Mouse (Mus musculus) left cerebral cortex, postnatal 10 days (tissue): ENCODE results near the gene 1700037H04Rik. TPM values are rescaled to one million over a fixed set of nuclear protein-coding genes. Genes with fewer than 3 reads are reported as not detected.

Experiments
- DNase-seq, 2 experiments: peaks; one replicate each; pipeline ENCODE4 v3.0.0; 2021 to 2022; ENCODE audit warnings: low spot score in 2 of 2, mixed read lengths in 1 of 2; ENCODE audit errors: extremely low spot score in 1 of 2
- intact Hi-C: fragments of 180-260 bp; cut with DNase I; formaldehyde crosslinking; loops from one replicate; pipeline ENCODE4 v1.15.1; 2025
- total RNA-seq, 2 experiments: library from RNA; stranded (reverse); gene quantifications; 2 replicates each; pipeline ENCODE4 v1.2.3; 2021

Gene 1700037H04Rik
- total RNA-seq, 2 experiments from 2014 or later = 69.3 to 74.2 TPM

DNA sequence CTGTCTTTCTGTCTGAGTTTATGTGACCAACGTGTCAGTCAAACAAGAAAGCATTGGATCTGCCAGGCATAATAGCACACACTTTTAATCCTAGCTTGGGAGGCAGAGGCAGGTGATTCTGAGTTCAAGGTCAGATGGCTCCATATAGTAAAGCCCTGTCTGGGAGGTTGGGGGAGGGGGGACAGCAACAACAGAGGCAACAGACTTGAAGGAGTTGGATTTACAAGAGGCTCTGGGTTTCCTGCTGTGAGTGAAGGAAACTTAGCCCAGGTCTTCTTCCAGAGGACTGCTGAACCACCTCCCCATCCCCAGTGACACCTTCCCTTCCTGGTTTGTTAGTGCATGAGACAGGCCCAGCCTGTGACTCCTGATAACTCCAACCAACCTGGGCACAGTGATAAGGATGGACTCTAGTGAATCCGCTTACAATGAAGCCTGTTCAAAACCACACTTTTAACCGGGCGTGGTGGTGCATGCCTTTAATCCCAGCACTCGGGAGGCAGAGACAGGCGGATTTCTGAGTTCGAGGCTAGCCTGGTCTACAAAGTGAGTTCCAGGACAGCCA lies 7.6 kb downstream of the 1700037H04Rik start:
- intact Hi-C loops = no loop called here
- no peak for DNase-seq

DNA sequence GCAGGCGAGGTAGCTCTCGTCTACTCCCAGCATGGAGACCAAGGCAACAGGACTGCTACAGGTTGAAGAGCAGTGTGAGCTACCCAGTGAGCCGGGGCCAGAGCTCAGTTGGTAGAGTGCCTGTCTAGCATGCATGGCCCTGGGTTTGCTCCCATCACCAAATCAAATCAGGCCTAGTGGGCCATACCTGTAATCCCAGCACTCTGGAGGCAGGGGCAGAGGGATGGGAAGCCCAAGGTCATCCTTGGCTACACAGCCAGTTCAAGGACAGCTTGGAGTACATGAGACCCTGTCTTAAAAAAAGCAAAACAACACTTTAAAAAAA lies 10.7 kb downstream of the 1700037H04Rik start:
- no peak for DNase-seq
- intact Hi-C loops = no loop called here

DNA sequence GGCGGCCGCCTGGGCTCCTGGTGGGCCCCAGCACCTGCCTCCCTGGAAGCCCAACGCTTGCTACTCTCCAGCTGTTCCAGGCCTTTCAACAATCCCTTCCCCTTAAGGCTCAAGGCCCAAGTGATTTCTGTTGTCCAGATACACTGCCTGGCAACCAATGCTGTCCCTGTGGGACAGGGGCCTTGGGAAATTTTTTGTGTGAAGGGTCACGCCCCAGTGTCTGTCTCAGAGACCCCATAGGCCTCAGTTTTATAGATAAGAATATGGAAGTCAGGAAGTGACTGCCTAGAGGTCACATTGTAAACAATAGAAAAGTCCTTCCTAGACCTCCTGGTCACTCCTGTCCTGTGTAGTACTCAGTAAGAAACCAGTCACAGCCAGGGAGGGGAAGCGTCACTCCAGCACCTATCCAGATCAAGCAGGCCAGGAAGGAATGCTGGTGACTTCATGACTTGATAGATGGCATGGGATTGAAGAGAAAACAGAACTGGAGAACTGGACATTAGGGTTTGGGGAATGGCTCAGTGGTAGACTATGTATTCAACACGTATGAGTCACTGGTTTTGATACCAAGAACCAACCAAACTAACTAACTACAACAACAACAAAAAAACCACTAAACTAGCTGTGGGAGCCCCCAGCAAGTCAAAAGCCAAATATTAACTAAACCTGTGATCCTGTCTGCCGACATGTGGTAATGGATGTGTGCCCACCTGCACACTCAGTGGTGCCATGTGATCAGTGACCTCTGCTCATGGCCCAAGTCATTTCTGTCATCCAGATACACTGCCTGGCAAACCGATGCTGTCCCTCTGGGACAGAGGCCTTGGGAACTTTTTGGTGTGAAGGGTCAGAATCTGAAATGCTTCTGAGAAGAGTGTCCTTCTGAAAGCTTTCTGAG lies 11.3 kb downstream of the 1700037H04Rik start:
- DNase-seq = no peak
- intact Hi-C loops = no loop called here

DNA sequence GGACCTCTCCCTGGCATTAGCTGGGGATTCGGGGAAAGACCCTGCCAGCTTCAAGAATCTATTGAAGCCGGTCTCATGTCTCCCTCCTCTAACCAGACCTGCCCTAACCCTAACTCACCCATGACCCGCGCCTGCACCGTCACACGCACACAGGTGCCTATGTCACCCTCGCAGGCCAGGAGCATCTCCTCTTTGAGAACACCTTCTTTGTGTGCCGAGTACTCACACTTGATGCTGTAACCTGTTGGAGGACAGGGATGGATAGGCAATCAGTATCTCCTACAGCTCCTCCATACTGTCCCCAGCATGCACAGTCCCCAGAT lies 12.9 kb downstream of the 1700037H04Rik start:
- no peak for DNase-seq
- intact Hi-C loops = no loop called here

DNA sequence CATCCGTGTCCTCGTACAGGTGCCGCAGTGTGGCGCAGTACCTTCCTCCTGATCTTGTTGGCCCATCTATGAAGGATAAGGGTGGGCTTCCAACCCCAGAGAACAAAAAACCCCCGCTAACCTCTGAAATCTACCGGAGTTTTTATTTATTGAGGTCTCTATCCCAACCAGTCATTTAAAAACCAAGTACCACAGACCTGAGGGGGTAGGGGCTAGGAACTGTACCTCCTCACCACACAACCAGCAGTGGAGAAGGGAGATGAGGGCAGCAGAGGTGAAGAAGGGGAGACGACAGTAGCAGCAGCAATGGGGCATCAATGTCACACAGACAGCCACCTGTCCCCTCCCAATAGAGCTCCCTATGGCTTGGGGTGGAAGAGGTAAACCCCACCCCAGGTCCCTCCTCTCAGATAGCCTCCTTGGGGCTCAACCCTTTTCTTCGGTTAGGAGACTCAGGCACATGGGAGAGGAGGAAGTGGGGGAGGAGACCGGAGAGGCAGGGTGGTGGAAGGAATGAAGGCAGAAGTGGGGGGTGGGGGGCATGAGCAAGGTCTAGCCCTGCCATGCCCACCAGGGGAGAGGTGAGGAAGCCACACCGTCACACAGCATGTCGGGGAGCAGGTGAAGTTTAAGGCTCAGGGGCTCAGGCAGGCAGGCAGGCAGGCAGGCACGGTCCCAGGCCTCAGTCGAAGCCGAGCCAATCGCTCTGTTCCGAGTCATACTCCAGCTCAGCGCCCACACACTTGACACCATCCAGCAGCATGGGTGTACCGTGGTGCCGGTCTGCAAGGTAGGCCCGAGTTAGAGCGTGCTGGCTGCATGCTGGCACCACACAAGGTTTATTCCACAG lies 13.5 kb downstream of the 1700037H04Rik start:
- DNase-seq = no peak

DNA sequence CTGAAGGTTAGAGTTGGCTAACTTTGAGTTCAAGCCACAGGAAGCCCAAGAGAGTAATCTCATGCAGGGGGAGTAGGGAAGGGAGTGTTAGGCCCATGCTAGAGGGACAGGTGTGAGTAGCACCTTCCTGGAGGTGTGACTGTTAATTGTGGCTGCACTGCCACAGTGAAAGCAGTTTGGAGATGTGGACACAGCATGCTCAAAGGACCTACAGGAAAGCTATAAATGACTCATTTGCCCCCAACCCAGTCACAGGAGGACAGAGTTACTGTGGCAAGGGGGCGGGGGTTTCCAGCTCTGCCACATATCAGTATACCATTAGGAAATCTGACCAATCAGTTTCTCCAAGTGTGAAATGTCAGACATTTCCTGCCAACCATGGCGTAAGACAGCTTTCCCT lies 14.3 kb downstream of the 1700037H04Rik start:
- intact Hi-C loops = no loop called here
- no peak for DNase-seq

More for the DNA sequence above, 13.5 kb downstream of the 1700037H04Rik start:
- intact Hi-C loops = no loop called here

DNA sequence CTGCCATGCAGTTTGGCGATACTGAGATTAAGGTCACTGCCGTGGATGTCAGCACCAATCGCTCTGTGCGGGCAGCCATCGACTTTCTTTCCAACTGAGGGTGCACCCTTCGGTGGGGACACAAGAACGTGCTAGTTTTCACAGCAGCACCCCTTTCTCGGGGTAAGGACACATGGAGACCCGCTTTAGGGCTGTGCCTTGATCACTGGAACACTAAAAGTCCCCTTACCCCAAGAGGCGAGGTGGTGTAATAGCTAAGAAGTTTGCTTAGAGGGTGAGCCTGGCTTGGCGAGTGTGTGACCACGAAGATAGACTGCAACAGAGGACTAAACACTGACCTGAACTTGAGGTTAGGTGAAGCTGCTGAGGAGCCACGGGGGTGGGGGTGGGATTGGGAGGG lies 14.8 kb downstream of the 1700037H04Rik start:
- DNase-seq = no peak
- intact Hi-C loops = no loop called here

DNA sequence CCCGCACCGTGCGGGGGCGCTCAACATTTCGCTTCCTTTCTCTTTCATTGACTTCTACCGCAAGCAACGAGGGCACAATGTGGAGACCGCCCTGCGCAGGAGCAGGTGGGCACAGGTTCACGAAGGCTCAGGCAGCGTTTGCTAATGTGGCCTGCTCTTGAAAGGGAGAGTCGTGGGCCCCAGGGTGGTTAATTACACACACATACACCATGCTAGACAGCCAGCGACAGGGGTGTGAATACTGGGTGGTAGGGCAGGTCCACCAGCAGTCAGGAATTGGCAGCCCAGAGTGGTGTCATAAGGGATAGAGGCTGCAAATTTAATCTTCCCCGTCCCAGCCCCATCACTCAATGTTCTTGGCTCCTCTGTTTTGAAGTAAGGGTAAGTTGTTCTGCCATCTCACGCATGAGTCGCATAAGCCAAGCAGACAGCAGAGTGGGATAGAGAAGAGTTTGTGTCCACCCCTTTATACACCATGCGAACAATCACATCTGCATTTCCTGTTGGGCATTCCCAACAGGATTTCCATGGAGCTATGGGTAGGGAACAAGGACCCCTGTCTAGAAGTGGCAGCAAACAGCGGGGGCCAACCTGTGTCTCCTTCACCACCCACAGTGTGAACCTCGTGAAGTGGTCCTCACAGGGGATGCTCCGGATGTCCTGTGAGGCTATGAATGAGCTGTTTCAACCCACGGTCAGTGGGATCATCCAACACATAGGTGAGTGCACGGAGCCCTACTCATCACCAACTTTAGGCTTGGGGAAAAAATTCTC lies 16.7 kb downstream of the 1700037H04Rik start:
- intact Hi-C loops = loop anchor here (5.0 kb wide), 1 partner anchor 46 kb away; no protein-coding TSS in a partner anchor
- no peak for DNase-seq

DNA sequence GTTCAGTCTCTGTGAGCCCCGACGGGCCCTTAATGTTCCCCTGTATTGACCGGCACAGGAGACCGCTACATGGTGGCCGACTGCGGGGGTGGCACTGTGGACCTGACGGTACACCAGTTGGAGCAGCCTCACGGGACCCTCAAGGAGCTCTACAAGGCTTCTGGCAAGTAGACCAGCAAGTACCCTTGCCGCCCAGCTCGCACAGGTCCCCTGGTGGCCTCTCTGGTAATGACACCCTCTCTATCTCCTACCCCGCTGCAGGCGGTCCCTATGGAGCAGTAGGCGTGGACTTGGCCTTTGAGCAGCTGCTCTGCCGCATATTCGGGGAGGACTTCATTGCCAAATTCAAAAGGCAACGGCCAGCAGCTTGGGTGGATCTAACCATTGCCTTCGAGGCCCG lies 17.3 kb downstream of the 1700037H04Rik start:
- DNase-seq = peak; percentile 36 to 85
- intact Hi-C loops = loop anchor here (5.0 kb wide), 1 partner anchor 45 kb away; no protein-coding TSS in a partner anchor

DNA sequence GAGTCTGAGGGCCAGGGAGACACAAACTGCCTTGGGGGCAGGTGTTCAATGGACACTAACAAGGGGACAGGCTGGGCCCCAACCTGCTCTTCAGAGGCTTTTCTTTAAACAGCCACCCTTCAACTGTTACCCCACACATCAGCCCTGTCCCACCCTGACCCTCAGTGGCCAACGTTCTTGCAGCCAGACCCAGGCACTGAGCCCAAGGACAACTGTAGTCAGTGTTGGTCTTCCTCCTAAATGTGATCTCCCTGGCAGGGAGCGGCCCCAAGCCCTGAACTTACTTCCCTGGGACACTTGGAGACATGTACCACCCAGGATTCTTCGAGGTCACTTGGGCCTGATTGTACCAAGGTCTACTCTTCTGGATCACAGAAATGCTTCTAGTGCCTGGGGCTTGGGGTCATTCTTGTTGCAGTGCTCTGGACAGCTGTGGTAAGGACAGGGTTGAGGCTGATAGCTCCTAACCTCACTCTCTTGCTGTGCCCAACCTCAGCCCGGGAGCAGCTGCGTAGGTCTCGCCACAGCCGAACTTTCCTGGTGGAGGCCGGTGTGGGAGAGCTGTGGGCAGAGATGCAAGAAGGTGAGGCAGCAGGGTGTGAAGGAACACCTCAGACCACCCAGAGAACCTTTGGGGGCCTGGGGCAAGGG lies 18.4 kb downstream of the 1700037H04Rik start:
- intact Hi-C loops = loop anchor here (5.0 kb wide), 1 partner anchor 44 kb away; no protein-coding TSS in a partner anchor
- DNase-seq = no peak

DNA sequence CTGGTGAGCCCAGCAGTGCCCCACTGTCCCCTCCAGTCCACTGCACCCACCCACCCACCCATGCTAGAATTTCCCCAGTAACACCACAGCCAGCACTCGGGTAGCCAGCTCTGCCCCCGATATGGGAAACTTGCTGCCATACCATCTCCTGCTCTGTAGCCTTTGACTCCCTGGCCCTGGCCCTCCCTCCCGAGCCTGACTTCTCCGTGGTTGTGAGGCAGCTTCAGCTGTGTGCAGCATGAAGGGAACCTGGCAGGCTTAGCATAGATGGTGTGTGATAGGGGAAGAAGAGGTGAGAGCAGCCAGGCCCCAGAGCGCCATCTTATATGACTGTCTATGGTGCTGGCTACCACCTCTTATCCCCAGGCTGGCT lies 19.4 kb downstream of the 1700037H04Rik start:
- intact Hi-C loops = loop anchor here (5.0 kb wide), 1 partner anchor 43 kb away; no protein-coding TSS in a partner anchor
- no peak for DNase-seq

DNA sequence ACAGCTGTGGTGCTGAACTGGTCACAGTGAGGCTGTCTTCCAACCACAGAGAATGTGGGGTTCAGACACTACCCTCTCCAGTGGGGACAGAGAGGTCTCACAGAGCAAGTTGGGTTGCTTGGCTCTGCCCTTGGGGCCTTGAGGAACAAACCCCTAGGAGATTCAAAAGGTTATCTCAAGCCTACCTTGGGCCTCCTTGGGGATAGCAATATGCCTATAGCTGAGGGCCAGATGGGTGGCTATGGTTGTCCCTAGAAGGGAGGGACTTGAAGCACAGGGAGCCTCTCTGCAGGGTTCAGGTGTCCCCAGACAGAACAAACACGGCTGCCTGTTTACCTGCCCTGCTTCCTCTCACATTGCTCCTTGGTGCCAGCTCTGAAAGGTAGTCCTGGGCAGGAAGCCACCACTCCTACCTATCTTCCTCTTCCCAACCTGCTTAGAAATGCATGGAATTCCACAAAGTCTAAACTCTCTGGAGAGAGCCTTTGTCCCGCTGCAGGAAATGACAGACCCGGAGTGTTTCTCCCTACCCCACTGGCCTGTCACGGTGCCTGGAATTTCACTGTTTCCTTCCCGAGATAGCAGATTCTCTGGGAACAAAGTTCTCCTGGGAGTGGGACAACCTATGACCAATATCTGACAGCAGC lies 19.9 kb downstream of the 1700037H04Rik start:
- intact Hi-C loops = loop anchor here (5.0 kb wide), 1 partner anchor 43 kb away; no protein-coding TSS in a partner anchor
- peak in 1 of 2 experiments; percentile 49 for DNase-seq

DNA sequence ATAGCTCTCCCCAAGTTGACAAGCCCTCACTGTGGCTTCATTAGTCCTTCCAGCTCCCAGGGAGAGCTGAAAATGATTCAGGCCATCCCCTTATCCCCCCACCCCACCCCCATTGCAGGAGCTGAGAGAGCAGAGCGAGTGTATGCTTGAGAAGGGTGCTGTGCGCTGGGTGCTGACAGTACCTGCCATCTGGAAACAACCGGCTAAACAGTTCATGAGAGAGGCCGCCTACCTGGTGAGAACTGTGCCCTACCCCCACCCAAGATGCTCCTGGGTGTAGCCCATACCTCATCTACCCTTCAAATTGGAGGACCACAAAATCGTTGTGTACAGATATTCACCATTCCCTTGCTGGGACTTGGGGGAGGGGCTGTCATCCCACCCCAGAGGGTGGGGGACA lies 20.6 kb downstream of the 1700037H04Rik start:
- peak in 1 of 2 experiments; percentile 14 for DNase-seq
- intact Hi-C loops = no loop called here

DNA sequence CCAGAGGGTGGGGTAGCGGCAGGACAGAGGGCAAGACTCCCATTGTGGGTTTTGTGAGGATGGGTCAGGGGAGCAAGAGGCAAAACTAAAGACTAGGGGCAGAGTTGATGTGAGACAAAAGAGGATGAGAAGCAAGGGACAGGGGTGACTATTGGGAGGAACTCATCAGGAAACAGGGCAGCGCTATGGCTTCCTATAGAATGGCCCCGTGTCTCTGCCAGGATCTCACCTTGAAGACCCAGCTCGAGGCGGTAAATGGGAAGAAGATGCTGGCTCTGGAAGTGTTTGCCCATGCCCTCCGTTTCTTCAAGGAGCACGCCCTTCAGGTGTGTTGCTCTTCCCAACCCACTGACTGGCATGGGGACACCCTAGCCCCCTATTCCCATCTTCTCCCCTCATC lies 21.1 kb downstream of the 1700037H04Rik start:
- peak in 1 of 2 experiments; percentile 11 for DNase-seq
- intact Hi-C loops = no loop called here

DNA sequence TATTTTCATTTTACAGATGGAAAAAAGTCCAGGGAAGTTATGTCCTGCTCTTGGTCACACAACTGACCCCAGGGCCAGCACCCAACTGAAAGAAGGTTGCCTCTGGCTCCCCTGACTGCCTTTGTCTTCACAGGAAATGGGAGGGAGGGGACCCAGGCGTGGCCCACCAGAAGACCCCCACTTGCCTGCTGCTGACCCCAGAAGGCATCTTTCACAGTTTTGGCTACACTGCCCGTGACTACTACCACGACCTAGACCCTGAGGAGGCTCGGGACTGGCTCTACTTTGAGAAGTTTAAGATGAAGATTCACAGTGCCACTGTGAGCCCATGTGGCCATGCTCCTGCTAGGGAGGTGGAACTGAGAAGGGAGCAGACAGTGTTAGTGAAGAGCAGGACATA lies 21.6 kb downstream of the 1700037H04Rik start:
- peak in 1 of 2 experiments; percentile 11 for DNase-seq

DNA sequence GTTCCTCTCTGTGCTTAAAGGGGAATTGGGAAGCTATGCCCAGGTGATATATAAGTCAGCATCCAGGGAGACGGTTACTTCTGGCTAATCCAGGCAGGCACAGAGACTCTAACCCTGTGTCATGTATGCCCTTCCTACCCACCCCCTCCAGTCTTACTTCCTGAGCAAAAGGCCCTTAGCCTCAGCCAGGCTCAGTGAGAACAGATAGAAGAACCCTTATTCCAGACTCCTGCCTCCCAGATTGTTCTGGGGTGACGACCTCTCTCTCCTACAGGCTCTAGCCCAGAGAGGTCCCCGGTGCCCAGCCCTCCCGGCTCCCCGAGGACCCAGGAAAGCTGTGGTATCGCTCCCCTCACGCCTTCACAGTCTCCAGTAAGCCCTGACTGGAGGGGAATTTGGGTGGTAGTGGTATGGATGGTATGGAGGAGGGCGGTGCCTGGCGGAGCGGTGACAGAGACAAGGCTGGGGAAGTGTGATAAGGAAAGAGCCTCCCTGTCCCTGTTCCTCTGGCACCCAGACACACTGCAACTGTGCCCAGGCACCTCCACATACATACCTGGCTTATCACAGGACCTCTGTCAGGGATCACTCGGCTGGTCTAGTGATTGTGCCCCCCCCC lies 24.3 kb downstream of the 1700037H04Rik start:
- DNase-seq = peak in 1 of 2 experiments; percentile 15
- intact Hi-C loops = no loop called here

More for the DNA sequence above, 21.6 kb downstream of the 1700037H04Rik start:
- intact Hi-C loops = no loop called here

DNA sequence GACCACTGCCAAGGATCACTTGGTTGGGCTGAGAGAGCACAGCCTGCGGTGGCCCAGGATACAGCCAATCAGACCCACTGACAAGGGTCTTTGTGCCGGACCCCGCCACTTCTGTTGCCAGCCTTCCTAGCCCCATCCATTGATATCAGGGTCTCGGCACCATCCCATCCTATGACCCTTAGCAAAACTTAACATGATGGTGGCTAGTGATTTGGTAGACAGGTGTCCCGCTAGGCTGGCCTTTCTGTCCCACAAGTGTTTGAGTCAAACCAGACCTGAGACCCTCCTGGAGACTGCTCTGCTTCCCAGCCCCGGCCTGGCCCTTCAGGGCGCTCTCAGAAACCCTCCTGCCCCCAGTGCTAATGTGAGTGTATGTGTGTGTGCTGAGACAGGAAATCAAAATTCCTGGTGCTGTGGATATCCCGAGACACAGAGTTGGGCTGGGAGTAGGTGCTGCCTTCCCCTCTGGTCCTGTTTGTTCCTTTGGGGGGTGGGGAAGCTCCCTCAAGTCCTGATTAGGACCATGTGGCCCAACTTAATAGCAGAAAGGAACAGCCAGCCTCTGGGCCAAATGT lies 25.0 kb downstream of the 1700037H04Rik start:
- peak in 1 of 2 experiments; percentile 17 for DNase-seq

More for the DNA sequence above, 25.0 kb downstream of the 1700037H04Rik start:
- intact Hi-C loops = no loop called here
